Mouse (Mus musculus) lung, postnatal 0 days (tissue): Measurements from ENCODE around the gene Mesp2. TPM values are rescaled to one million over a fixed set of nuclear protein-coding genes. Genes with fewer than 3 reads are reported as not detected.

ENCODE experiments used
- ATAC-seq: fragments of 200-750 bp; cut with Nextera tagmentation; 2 replicates; pipeline ENCODE4 v1.8.0; 2017; ENCODE audit warnings: moderate library complexity
- DNase-seq: peaks from one replicate; pipeline ENCODE4 v3.0.0-alpha.2; 2016; ENCODE audit warnings: low spot score
- H3K27ac ChIP-seq: fragments of 300-500 bp; sonication (generic); 2 replicates; pipeline ENCODE4 v1.5.1; 2014; ENCODE audit warnings: antibody characterized with exemption, mild to moderate bottlenecking, low read length, mixed read lengths
- H3K27me3 ChIP-seq: fragments of 300-500 bp; sonication (generic); replicated peaks from 2 replicates; pipeline ENCODE4 v1.6.1; 2014; ENCODE audit warnings: low read length, mixed read lengths; ENCODE audit not compliant: insufficient read depth
- H3K36me3 ChIP-seq: fragments of 300-500 bp; sonication (generic); 2 replicates; pipeline ENCODE4 v1.6.1; 2014; ENCODE audit warnings: low read length, mixed read lengths; ENCODE audit not compliant: insufficient read depth
- H3K4me1 ChIP-seq: fragments of 300-500 bp; sonication (generic); 2 replicates; pipeline ENCODE4 v1.6.1; 2014; ENCODE audit warnings: antibody characterized with exemption, low read depth, low read length, mixed read lengths; ENCODE audit not compliant: insufficient read depth
- H3K4me2 ChIP-seq: fragments of 300-500 bp; sonication (generic); replicated peaks from 2 replicates; pipeline ENCODE4 v1.6.1; 2014; ENCODE audit warnings: low read depth, mild to moderate bottlenecking, low read length, moderate library complexity, mixed read lengths
- H3K4me3 ChIP-seq: fragments of 300-500 bp; sonication (generic); 2 replicates; pipeline ENCODE4 v1.5.1; 2014; ENCODE audit warnings: low read depth, low read length
- H3K9ac ChIP-seq: fragments of 300-500 bp; sonication (generic); replicated peaks from 2 replicates; pipeline ENCODE4 v1.6.1; 2014; ENCODE audit warnings: low read depth, mild to moderate bottlenecking
- H3K9me3 ChIP-seq: fragments of 300-500 bp; sonication (generic); 2 replicates; pipeline ENCODE4 v1.6.1; 2016; ENCODE audit warnings: low read length, mixed read lengths
- CTCF ChIP-seq: IDR thresholded peaks from 2 replicates; pipeline ENCODE4 v1.5.1; 2016; ENCODE audit warnings: antibody characterized with exemption, mild to moderate bottlenecking
- EP300 ChIP-seq: IDR thresholded peaks from 2 replicates; pipeline ENCODE4 v1.6.1; 2016; ENCODE audit warnings: antibody characterized with exemption, mild to moderate bottlenecking, control low read depth
- WGBS: fragments of 180-500 bp; shearing (Covaris S2); extraction: QIAGEN DNeasy Blood & Tissue Kit; methylation state at CpG from one replicate; pipeline ENCODE4 v1.1.7; 2014; 5-methylcytosine and 5-hydroxymethylcytosine counted together
- polyA plus RNA-seq: library from polyadenylated mRNA; unstranded; fragments of >200 nt; fragmentation: Nextera tagmentation; extraction: Ambion mirVana; gene quantifications from 2 replicates; pipeline ENCODE4 v1.2.1, GENCODE M21; 2015

Gene Mesp2
- polyA plus RNA-seq, 1 experiment from 2014 or later: 0.99 TPM

GRCm38 (mm10) chr7:79792635-79793421, 17.7 kb upstream of the Mesp2 start:
- H3K4me3 ChIP-seq: peak overlapping the region; percentile 33
- ATAC-seq (peak; percentile 47), DNase-seq (peak; percentile 32)
- no peak overlapping the region for H3K27ac ChIP-seq
- peak overlapping the region; percentile 53 for H3K4me2 ChIP-seq
- 1% methylated on average over 75 of the region's 80 CpGs for WGBS
- H3K4me1 ChIP-seq: no peaks in the 10 kb centered on the region
- H3K27me3 ChIP-seq: peaks cover 34% of the 10 kb centered on the region
- H3K9me3 ChIP-seq: no peaks in the 10 kb centered on the region
- TF ChIP-seq CTCF (peak; percentile 70), EP300 (no peak)
- no peaks in the 10 kb centered on the region for H3K36me3 ChIP-seq
- H3K9ac ChIP-seq: no peak overlapping the region

GRCm38 (mm10) chr7:79793688-79794087, 16.8 kb upstream of the Mesp2 start, which contains the start of gene Mesp1:
Mesp1 (minus strand) TSS chr7:79793788.
- Histone ChIP-seq H3K4me1 (no peaks in the 10 kb centered on the region), H3K9ac (no peak within 1 kb of the TSS), H3K9me3 (no peaks in the 10 kb centered on the region), H3K4me3 (peak within 1 kb of the TSS; percentile 33), H3K27me3 (peaks cover 34% of the 10 kb centered on the region), H3K4me2 (peak within 1 kb of the TSS; percentile 53), H3K27ac (no peak within 1 kb of the TSS), H3K36me3 (no peaks in the 10 kb centered on the region)
- DNase-seq: no peak
- 70% methylated on average over 6 of the region's 6 CpGs for WGBS
- TF ChIP-seq EP300 (no peak), CTCF (no peak)
- no peak for ATAC-seq

GRCm38 (mm10) chr7:79798606-79799005, 11.9 kb upstream of the Mesp2 start:
- ATAC-seq (no peak), DNase-seq (no peak)
- WGBS: 31% methylated on average over 5 of the region's 5 CpGs
- no peak overlapping the region for H3K9ac ChIP-seq
- no peak overlapping the region for H3K4me3 ChIP-seq
- peaks cover 6% of the 10 kb centered on the region; the same call in 1 of the 2 replicates for H3K27me3 ChIP-seq
- H3K27ac ChIP-seq: no peak overlapping the region
- H3K4me2 ChIP-seq: no peak overlapping the region
- no peak for TF ChIP-seq EP300
- no peak for TF ChIP-seq CTCF
- no peaks in the 10 kb centered on the region for H3K9me3 ChIP-seq
- no peaks in the 10 kb centered on the region for H3K4me1 ChIP-seq
- no peaks in the 10 kb centered on the region for H3K36me3 ChIP-seq

- Histone ChIP-seq H3K9ac (no peak overlapping the region), H3K4me1 (no peaks in the 10 kb centered on the region), H3K27ac (no peak overlapping the region), H3K4me3 (no peak overlapping the region), H3K4me2 (no peak overlapping the region), H3K9me3 (no peaks in the 10 kb centered on the region), H3K36me3 (no peaks in the 10 kb centered on the region), H3K27me3 (peaks cover 1% of the 10 kb centered on the region; the same call in 1 of the 2 replicates)
- WGBS: 1% methylated on average over 8 of the region's 8 CpGs
- peak; percentile 88 for TF ChIP-seq CTCF
- TF ChIP-seq EP300: no peak
- DNase-seq (peak; percentile 81), ATAC-seq (no peak)
Measured at GRCm38 (mm10) chr7:79799048-79799447, 11.5 kb upstream of the Mesp2 start.

- no peak overlapping the region for H3K27ac ChIP-seq
- H3K4me1 ChIP-seq: no peaks in the 10 kb centered on the region
- ATAC-seq: no peak
- H3K9me3 ChIP-seq: no peaks in the 10 kb centered on the region
- 69% methylated on average over 6 of the region's 6 CpGs for WGBS
- H3K36me3 ChIP-seq: no peaks in the 10 kb centered on the region
- H3K4me2 ChIP-seq: no peak overlapping the region
- no peak overlapping the region for H3K4me3 ChIP-seq
- DNase-seq: no peak
- TF ChIP-seq EP300 (no peak), CTCF (no peak)
- no peaks in the 10 kb centered on the region for H3K27me3 ChIP-seq
- H3K9ac ChIP-seq: no peak overlapping the region
Measured at GRCm38 (mm10) chr7:79799506-79799905, 11.0 kb upstream of the Mesp2 start.

GRCm38 (mm10) chr7:79800336-79800735, 10.2 kb upstream of the Mesp2 start:
- H3K9ac ChIP-seq: no peak overlapping the region
- 61% methylated on average over 4 of the region's 4 CpGs for WGBS
- H3K4me1 ChIP-seq: no peaks in the 10 kb centered on the region
- no peak for DNase-seq
- H3K27me3 ChIP-seq: no peaks in the 10 kb centered on the region
- H3K36me3 ChIP-seq: no peaks in the 10 kb centered on the region
- no peak overlapping the region for H3K4me2 ChIP-seq
- H3K27ac ChIP-seq: no peak overlapping the region
- no peak overlapping the region for H3K4me3 ChIP-seq
- no peak for TF ChIP-seq EP300
- no peak for TF ChIP-seq CTCF
- no peak for ATAC-seq
- no peaks in the 10 kb centered on the region for H3K9me3 ChIP-seq
